Mouse (Mus musculus) cortical plate, adult 2 months (tissue): ENCODE results near the gene Homez. TPM values are rescaled to one million over a fixed set of nuclear protein-coding genes. Genes with fewer than 3 reads are reported as not detected.
A peak's percentile ranks its signal among the peaks of the same experiment; 100 is the strongest.

Experiments used
- H3K27ac ChIP-seq: fragments of 200-500 bp; 2 replicates; pipeline ENCODE4 v1.5.1; 2012; ENCODE audit warnings: low read length, control low read depth, inconsistent platforms; ENCODE audit not compliant: insufficient read depth
- H3K4me1 ChIP-seq: fragments of 200-500 bp; 2 replicates; pipeline ENCODE4 v1.6.1; 2011; ENCODE audit warnings: low read length; ENCODE audit not compliant: control insufficient read depth, insufficient read depth
- H3K4me3 ChIP-seq: fragments of 200-500 bp; 2 replicates; pipeline ENCODE4 v1.5.1; 2011; ENCODE audit warnings: mild to moderate bottlenecking, low read length, control low read depth; ENCODE audit not compliant: insufficient read depth
- CTCF ChIP-seq: fragments of 200-500 bp; IDR thresholded peaks from 2 replicates; pipeline ENCODE4 v1.5.1; 2011; ENCODE audit warnings: mild to moderate bottlenecking, control low read depth, low read length; ENCODE audit not compliant: insufficient read depth; ENCODE audit errors: extremely low read depth
- POLR2A ChIP-seq: fragments of 200-500 bp; IDR thresholded peaks from 2 replicates; pipeline ENCODE4 v1.6.1; 2011; ENCODE audit warnings: mild to moderate bottlenecking, low read length, control low read depth; ENCODE audit not compliant: insufficient read depth; ENCODE audit errors: extremely low read depth
- polyA plus RNA-seq: library from polyadenylated mRNA; depleted of rRNA; stranded (reverse); fragments of >200 nt; gene quantifications from 2 replicates; pipeline ENCODE4 v1.2.3, GENCODE M21; 2012

Gene Homez
- polyA plus RNA-seq, 1 experiment = 9.6 TPM

- no peak overlapping the region for H3K27ac ChIP-seq
- TF ChIP-seq POLR2A (no peak), CTCF (no peak)
- peak overlapping the region; percentile 89 for H3K4me3 ChIP-seq
- no peaks in the 10 kb centered on the region for H3K4me1 ChIP-seq
Measured at GRCm38 (mm10) chr14:54894296-54895151, 23.8 kb upstream of the Homez start.

DNA sequence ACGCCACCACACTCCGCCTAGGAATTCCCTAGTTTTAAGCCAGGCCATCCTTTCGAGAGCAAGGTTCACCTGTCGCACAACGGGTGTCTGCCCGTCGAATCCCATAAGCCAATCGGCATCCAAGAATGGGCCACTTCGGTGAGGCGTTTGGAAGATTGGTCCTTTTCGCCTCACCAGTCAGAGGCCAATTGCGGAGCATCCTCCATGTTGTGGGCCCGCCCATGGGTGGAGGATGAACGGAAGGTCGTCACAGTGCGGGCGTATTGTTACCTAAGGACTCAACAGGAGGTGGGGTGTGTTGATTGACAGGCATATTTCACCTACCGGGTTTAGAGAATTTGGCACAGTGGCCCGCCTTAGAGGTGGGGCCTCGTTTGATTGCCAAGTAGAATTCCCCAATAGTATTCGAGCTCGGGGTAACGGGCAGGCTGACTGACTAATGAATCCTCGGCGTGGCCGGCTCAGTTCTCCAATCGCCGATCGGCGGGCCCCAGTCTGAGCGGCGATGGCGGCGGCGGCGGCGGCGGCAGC, 23.0 kb upstream of the Homez start:
- TF ChIP-seq CTCF (no peak), POLR2A (peak; percentile 94)
- Histone ChIP-seq H3K4me1 (no peaks in the 10 kb centered on the region), H3K27ac (no peak overlapping the region), H3K4me3 (peak overlapping the region; percentile 20)

DNA sequence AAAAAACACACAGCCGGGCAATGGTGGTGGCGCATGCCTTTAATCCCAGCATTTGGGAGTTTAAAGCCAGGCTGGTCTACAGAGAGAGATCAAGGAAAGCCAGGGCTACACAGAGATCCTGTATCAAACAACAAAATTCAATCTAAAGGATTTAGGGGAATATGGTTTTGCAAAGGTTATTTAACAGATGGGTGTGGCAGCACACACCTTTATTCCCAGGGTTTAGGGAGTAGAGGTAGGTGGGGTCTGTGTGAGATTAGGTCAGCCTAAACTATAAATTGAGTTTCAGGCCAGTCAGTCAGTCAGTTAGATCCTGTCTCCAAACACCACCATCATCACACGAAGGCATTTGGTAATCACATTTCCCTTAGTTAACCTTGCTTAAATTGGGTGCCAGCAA, 21.4 kb upstream of the Homez start, which contains the start of gene Pabpn1:
Gene Pabpn1, plus strand, starts transcription at position 301 of the 400 bp plus-strand sequence.
- no peaks in the 10 kb centered on the region for H3K4me1 ChIP-seq
- no peak within 1 kb of the TSS for H3K27ac ChIP-seq
- TF ChIP-seq CTCF (no peak), POLR2A (no peak)
- peak within 1 kb of the TSS; percentile 20; the same call in 1 of the 2 replicates for H3K4me3 ChIP-seq

- no peak for TF ChIP-seq POLR2A
- TF ChIP-seq CTCF = no peak
- H3K4me1 ChIP-seq = peaks cover 8% of the 10 kb centered on the region
- no peak overlapping the region for H3K27ac ChIP-seq
- no peak overlapping the region for H3K4me3 ChIP-seq
Measured at GRCm38 (mm10) chr14:54885309-54885708, 14.5 kb upstream of the Homez start.

GRCm38 (mm10) chr14:54884022-54884712, 13.4 kb upstream of the Homez start:
- Histone ChIP-seq H3K4me3 (peak overlapping the region; percentile 94), H3K4me1 (peaks cover 8% of the 10 kb centered on the region), H3K27ac (peak overlapping the region; percentile 43; the same call in 1 of the 2 replicates)
- TF ChIP-seq POLR2A (no peak), CTCF (no peak)

DNA sequence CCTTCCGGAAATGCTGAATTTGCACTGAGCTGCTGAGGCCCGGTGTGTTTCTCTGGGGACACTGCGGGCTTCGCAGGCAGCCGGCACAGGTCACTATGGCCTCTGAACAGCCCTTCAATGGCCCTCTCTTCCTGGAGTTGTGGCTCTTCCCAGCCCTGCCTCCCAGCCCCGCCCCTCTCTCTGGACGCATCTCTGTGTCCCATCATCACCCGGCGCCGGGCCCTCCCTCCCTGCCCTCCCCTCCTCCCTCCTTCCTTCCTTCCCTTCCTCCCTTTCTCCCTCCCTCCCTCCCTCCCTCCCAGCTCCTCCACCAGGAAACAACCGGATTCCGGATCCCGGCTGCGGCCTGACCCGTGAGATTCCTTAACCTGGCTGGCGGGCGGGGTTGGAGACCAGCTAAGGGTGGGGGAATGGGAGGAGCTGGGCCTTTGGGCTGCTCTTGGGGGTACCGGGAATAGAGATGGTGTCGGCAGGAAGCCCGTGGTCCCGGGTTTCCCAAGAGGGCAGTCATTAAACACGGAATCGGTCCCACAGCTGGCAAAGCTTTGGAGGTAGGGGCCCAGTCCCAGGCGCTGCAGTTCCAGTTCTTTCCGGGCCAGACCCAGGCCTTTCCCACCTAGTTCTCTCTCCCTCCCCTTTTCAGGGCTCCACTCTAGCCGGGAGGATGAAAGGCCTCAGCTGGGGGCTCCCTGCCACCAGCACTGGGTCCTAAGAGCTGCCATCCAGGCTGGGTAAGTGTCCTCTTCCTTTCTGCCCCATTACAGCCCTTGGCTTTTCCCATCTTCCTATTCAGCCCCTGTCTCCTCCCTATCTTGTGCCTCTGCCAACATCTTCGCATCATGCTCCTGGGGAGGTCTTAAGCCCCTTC, 12.6 kb upstream of the Homez start, which contains the start of the genes Bcl2l2 and Gm20521:
Gene Bcl2l2, plus strand, starts transcription at position 224 of the 868 bp plus-strand sequence.
Gene Gm20521, plus strand, starts transcription at position 288 of the 868 bp plus-strand sequence.
- H3K4me1 ChIP-seq = peaks cover 8% of the 10 kb centered on the region
- H3K4me3 ChIP-seq = peak within 1 kb of the TSS; percentile 94
- H3K27ac ChIP-seq = peak within 1 kb of the TSS; percentile 60
- TF ChIP-seq CTCF (no peak), POLR2A (peak; percentile 80; the same call in 1 of the 2 replicates)

DNA sequence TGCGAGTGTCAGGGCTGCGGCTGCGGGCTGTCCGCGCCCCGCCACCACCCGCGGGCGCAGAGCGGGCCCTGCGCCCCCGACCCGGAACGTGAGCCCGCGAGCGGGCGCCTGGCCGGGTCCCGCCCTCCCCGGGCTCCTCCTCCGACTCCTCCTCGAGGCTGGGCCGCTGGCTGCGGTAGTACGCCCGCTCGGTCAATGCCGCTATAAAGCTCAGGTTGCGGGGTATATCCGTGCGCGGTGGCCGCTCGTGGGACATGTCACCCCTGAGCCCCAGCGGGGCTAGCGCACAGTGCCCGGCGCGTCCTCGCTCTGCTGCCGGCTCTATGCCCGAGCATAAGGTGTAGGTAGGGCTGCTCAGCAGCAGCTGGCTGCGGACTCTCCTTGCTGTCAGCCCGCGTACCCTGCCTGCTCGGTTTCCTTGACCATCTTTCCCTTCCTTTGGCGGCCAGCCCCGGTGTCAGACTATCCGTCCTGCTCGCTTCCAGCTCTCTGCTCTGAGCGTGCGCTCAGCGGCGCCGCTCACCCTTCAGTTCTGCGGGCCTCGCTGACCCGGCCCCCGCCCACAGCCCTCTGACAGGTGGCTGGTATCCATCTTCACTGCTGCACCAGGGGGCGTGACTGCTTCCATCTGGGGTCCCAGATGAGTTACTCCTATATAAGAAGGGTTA, 6.4 kb upstream of the Homez start, which contains the start of gene Ppp1r3e:
Gene Ppp1r3e, minus strand, starts transcription at position 503 of the 668 bp plus-strand sequence.
- Histone ChIP-seq H3K27ac (peak within 1 kb of the TSS; percentile 91), H3K4me3 (peak within 1 kb of the TSS; percentile 72), H3K4me1 (no peaks in the 10 kb centered on the region; the same call in 1 of the 2 replicates)
- TF ChIP-seq CTCF (no peak), POLR2A (no peak; the same call in 1 of the 2 replicates)

DNA sequence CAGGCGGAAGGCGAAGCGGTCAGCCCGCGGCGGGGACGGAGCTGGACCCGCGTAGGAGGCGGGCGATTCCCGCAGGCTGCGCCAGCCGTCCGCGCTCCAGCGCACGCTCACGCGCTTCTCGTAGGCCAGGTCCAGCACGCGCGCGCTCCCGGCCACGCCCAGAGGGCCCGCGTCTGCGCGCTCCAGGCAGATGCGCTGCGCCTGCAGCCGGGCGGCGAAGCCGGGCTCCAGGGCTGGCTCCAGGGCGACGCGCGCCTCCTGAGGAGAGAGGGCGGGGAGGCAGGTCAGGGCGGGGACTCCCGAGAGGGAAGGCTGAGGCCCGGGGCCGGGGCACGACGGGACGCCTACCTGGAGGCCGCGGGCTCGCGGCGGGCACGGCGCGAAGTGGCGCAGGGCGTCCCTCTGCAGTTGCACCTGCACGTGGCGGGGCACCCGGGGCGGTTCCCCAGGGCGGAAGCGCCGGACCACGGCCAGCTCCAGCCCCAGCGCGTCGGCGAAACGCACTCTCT, 5.8 kb upstream of the Homez start:
- no peaks in the 10 kb centered on the region; the same call in 1 of the 2 replicates for H3K4me1 ChIP-seq
- H3K4me3 ChIP-seq = peak overlapping the region; percentile 72
- no peak for TF ChIP-seq CTCF
- TF ChIP-seq POLR2A = peak; percentile 72
- peak overlapping the region; percentile 91 for H3K27ac ChIP-seq
